ENCODE assay signal across 10 mouse cellular contexts in genomic region chr1:74460273-74460672, GRCm38 (mm10). TPM values are rescaled to one million over a fixed set of nuclear protein-coding genes. Genes with fewer than 3 reads are reported as not detected.
DNase-seq lines count a peak whose midpoint lies in the region; ATAC-seq and TF ChIP-seq lines count a peak whose summit lies in the region.
"Had no signal": no experiment of that assay in that cellular context is flagged by ENCODE, and none has a peak within 500 bp of the region (broad histone marks: within the 10 kb centered on the region; RNA-seq: fewer than 3 reads in every experiment).

No protein-coding gene starts in this region.

- no peak for TF ChIP-seq POLR2A in heart, adult 2 months (IDR thresholded peaks at IDR 0.05; ENCODE audit: insufficient read depth, low read depth, low read length)

- no peak overlapping the region for H3K27ac ChIP-seq in heart, adult 2 months
- H3K27ac ChIP-seq: heart, embryonic 15.5 days had no signal

- no peaks in the 10 kb centered on the region for H3K4me1 ChIP-seq in heart, adult 2 months (ENCODE audit: control insufficient read depth, insufficient read depth, low read length)
- H3K4me1 ChIP-seq: heart, embryonic 15.5 days; megakaryocyte, embryonic 14.5 days had no signal

- H3K79me2 ChIP-seq in heart, adult 2 months (replicated peaks; ENCODE audit: control insufficient read depth, insufficient read depth, low read length) = no peaks in the 10 kb centered on the region

- no peaks in the 10 kb centered on the region for H3K36me3 ChIP-seq in heart, adult 2 months (ENCODE audit: control insufficient read depth, insufficient read depth, low read length)

- TF ChIP-seq CTCF in heart, adult 2 months (IDR thresholded peaks at IDR 0.05) = peak; percentile 85

- 74% methylated on average over 2 of the region's 2 CpGs for WGBS in heart, adult 2 months

- peak; percentile 82 for ATAC-seq in megakaryocyte progenitor cell, adult 5-6 weeks (replicated peaks; ENCODE audit: poor library complexity)
- ATAC-seq in granulocyte monocyte progenitor cell, adult 5-6 weeks (replicated peaks; ENCODE audit: poor library complexity, severe bottlenecking) = no peak

- TF ChIP-seq EP300 in heart, adult 2 months (IDR thresholded peaks at IDR 0.05; ENCODE audit: insufficient read depth, low read depth, low read length) = no peak

- intact Hi-C loops in heart, adult 2 months (cut with DNase I) = no loop called here

- no peak overlapping the region for H3K9ac ChIP-seq in heart, adult 2 months (ENCODE audit: low read depth, low read length)
- H3K9ac ChIP-seq: heart, embryonic 15.5 days had no signal

- peak in 1 of 2 experiments; percentile 25 for DNase-seq in heart, adult 2 months
- DNase-seq in heart, adult 11 months = no peak
- DNase-seq in urinary bladder, postnatal 36 days (ENCODE audit: low spot score in 2 of 2) = peak; percentile 22 to 38
- DNase-seq in urinary bladder, postnatal 10 days (ENCODE audit: low spot score) = no peak
- peak; percentile 60 for DNase-seq in embryo, embryonic 10 days (ENCODE audit: low spot score)
- peak; percentile 69 for DNase-seq in kidney, postnatal 10 days

- H3K27me3 ChIP-seq in heart, adult 2 months (ENCODE audit: control insufficient read depth, insufficient read depth, low read length) = no peaks in the 10 kb centered on the region
- H3K27me3 ChIP-seq: heart, embryonic 15.5 days; megakaryocyte, embryonic 14.5 days had no signal

- no peak overlapping the region for H3K4me3 ChIP-seq in heart, adult 2 months
- H3K4me3 ChIP-seq: heart, embryonic 15.5 days; megakaryocyte, embryonic 14.5 days had no signal

RNA-seq across cellular contexts. Expression of gene Cnot9, which starts 45.6 kb away (rescaled TPM):
- total RNA-seq in heart, adult 2 months (2021) = 10 to 100 TPM; 11.8 to 12.6 TPM
- 10.0 and 18.3 TPM in 2 replicates for polyA plus RNA-seq in heart, adult 2 months (2012; rRNA removed)
- 58.9 and 65.3 TPM in 2 replicates for total RNA-seq in megakaryocyte progenitor cell, adult 5-6 weeks (2015)
- 70.1 and 87.8 TPM in 2 replicates for total RNA-seq in megakaryocyte progenitor cell, adult 5-6 weeks (2017)
- 58.2 and 66.7 TPM in 2 replicates for total RNA-seq in granulocyte monocyte progenitor cell, adult 5-6 weeks (2014; fragmentation: Nextera tagmentation)
- total RNA-seq in granulocyte monocyte progenitor cell, adult 5-6 weeks (2017) = 62.5 and 76.6 TPM in 2 replicates

RNA-seq across cellular contexts. Expression of gene Vil1, which starts 51.1 kb away (rescaled TPM):
- total RNA-seq in heart, adult 2 months (2021) = under 1 TPM; 0.80 to 0.97 TPM
- polyA plus RNA-seq in heart, adult 2 months (2012; rRNA removed) = 0.27 and 0.29 TPM in 2 replicates
- not detected in 2 replicates for total RNA-seq in megakaryocyte progenitor cell, adult 5-6 weeks (2015)
- not detected in 2 replicates for total RNA-seq in megakaryocyte progenitor cell, adult 5-6 weeks (2017)
- 0.09 TPM in 1 of 2 replicates, not detected in the other for total RNA-seq in granulocyte monocyte progenitor cell, adult 5-6 weeks (2014; fragmentation: Nextera tagmentation)
- total RNA-seq in granulocyte monocyte progenitor cell, adult 5-6 weeks (2017) = not detected in 2 replicates

Comparison
In these comparisons a context has a peak if more than half of its experiments do, and no peak if none do; other contexts are left out.
1. DNase-seq: peak in urinary bladder, postnatal 36 days (2 of 2), embryo, embryonic 10 days (single experiment) and kidney, postnatal 10 days (single experiment); none in heart, adult 11 months (single experiment) and urinary bladder, postnatal 10 days (single experiment).
2. RNA of gene Cnot9, which starts 45.6 kb away (total RNA-seq): 58.2 to 76.6 TPM in granulocyte monocyte progenitor cell, adult 5-6 weeks and 58.9 to 87.8 TPM in megakaryocyte progenitor cell, adult 5-6 weeks; 11.8 to 12.6 TPM in heart, adult 2 months; every median in the first group is over 4 times any median in the second.